Mouse (Mus musculus) cerebellum, postnatal 10 days (tissue): ENCODE results near the gene Ankfy1.
"Not testable (repeated sequence)": the region's sequence is repeated elsewhere in the genome, so short reads cannot be mapped to it uniquely, and the experiment has no call there.

Experiments used
- DNase-seq, 2 experiments: peaks; one replicate each; pipeline ENCODE4 v3.0.0; 2021; ENCODE audit warnings: mixed read lengths in 2 of 2

Ankfy1 gene

DNA sequence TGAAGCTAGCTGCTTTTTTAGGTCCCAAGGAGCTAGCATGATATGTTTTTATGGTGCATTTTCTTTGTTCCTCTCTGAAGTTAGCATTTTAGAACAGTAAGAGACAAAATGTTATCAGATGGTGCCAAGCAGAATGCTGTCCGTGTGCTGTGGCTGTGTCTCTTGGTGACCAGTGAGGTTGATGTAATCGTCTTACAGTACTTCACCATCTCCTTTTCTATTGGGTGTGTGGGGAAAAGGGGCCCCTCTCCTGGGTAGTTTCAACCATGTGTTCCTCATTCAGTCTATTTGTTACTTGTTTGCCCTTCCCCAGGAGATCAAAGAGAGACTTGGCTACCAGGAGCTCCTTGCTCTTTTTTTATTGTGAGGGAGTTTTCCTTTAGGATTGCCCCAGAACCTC is 33.4 kb downstream of the Ankfy1 start:
- DNase-seq, result no peak

DNA sequence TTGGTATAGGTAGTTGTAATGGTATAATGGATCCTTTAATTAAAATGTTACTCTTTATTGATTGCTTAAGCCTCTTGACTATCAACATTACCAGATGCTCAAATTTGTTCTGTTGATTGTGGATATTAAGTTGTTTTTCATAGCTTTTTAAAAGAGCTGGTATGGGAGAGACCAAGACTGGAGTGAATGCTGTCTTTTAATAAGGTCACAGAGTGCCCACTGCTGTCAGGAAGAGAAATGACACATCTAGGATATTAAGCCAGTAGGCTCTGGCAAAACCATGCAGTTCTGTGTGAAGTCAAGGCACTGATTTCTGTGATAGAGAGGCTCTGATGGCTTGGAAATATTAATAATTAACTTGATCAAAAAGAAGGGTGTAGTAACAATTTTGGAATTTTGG is 34.1 kb downstream of the Ankfy1 start:
- peak; percentile 51 to 56 for DNase-seq

DNA sequence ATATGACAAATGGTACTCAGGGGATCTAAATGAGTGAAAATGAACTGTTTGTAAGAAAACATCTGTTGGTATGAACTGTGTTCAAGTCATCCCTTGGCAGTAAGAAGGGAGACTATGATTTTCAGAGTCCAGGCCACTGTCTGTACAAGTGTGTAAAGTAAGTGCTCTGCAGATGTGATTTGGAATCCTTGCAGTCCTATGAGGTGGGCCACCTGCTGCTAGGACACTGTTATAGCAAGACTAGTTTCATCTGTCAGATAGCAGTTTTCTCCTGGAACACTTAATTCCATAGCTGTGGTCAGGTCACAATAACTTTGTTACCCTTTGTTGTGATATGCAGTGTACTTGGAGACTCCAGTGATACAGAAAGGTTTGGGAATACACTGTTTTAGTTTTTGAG is 36.2 kb downstream of the Ankfy1 start:
- DNase-seq, result no peak

DNA sequence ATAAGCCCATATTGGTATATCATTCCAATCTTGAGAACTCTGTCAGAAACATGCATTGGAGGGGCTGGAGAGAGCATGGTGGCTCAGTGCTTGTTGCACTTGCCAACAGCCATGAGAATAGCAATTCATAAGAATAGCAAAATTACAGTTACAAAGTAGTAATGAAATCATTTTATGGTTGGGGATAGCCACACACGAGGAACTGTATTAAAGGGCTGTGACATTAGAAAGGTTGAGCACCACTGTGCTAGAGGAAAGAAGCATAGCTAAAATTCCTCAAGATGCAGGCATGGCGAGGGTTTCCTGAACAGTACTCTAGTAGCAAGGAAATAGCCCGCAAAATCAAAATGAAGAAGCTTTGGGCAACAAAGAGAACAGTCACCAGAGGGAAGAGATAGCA is 43.9 kb downstream of the Ankfy1 start:
- DNase-seq, result no peak

DNA sequence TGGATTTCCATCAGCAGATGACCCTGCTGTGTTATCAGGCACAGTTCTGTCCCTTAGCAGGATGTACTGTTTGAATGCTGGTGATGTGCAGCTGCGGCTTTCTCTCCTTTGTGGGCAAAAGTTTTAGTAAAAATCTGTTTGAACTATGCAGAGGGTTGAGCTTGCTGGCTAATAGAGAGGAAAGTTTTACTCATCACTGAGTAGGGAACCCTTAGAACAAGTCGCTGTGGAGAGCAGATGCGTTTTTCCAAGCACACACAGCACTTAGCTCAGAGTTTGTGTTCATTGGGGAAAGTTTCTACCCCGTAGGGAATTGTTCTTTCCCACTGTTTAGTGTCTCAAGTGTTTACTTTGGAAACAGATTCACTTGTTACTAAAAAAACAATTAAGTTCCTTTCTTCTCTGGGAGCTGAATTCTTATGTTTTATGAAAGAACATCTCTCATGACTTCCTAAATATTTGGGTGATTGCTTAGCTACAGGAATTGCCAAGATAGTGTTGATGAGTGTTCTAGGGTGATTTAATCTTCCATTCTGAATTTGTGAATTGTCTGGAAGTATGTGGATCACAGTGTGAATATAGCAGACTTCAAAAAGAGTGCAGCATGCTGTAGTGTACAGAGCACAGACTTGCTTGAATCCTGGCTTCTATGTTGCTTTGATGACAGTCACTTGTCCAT is 45.2 kb downstream of the Ankfy1 start:
- no peak for DNase-seq

DNA sequence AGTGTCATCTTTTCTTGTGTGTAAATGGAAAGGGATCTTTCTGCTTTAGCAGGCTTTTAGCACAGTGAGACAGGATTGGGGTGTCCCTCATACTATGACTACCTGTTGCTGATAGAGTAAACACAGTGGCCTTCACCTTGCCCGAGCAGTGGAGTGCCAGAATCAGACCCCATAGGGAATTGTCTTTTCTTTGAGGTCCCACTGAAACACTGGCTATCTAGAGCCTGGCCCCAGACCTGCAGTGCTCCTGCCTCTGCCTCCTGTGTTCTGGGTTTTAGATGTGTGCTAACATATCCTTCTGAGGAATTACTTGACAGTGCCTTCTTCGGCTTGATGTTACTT is 45.7 kb downstream of the Ankfy1 start:
- DNase-seq, result no peak

DNA sequence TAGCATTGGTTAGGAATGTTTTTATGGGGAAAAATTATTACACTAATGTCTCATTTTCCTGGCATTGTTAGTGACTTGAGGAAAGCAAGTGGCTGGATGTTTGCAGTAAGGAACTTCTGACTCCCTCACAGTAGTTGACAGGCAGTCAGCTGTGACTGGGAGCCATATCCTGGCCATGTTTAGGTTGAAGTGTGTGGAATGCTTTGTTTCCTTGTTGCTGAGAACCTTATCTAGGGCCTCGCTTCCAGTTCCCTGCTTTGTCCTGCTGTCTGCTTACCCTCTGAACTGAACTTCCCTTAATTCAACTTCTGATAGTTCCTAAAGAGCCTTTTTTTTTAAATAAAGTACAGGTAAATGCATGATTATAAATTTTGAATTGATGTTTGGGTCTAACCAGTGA is 46.5 kb downstream of the Ankfy1 start:
- DNase-seq, result no peak

DNA sequence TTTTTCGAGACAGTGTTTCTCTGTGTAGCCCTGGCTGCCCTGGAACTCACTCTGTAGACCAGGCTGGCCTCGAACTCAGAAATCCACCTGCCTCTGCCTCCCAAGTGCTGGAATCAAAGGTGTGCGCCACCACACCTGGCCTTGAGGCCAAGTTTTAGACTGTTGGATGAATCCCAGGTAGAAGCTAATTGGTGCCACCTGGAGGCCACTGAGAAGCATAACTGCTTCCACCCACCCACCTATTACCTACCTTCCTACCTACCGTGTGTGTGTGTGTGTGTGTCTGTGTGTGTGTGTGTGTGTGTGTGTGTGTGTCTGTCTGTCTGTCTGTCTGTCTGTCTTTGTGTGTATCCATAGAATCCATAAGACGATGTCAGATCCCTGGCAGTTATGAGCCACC is 47.7 kb downstream of the Ankfy1 start:
- peak; percentile 21 to 34 for DNase-seq

DNA sequence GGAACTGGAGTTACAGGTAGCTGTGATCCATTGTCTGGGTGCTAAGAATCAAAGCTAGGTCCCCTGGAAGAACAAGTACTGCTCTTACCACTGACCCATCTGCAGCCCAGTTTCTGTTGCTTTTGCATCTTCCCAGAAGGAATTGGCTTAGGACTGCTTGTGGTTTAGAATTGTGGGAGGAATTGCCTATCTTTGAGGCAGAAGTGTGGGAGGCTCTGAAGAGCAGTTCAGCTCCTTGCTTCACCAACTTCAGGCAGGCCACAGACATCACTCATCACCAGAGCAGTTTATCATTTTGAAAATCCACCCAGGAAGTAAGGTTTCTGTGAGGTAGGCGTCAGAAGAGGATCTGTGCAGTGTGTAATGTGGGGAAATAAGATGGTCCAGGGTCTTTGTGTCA is 49.2 kb downstream of the Ankfy1 start:
- DNase-seq, result no peak

DNA sequence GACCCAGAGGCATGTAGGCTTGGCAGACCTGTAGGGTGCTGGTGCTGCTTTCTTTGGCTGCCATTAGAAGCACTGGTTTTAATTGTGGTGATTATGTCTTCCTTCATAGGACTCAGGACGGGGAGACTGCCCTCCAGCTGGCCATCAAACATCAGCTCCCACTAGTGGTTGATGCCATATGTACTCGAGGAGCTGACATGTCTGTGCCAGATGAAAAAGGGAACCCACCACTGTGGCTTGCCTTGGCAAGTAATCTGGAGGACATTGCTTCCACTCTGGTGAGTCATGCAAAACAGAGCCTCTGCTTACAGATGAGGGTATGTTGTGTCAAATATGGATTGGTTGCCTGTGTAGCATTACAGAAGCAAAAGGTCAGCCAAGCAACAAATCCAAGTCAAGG is 62.1 kb downstream of the Ankfy1 start:
- DNase-seq, result no peak

DNA sequence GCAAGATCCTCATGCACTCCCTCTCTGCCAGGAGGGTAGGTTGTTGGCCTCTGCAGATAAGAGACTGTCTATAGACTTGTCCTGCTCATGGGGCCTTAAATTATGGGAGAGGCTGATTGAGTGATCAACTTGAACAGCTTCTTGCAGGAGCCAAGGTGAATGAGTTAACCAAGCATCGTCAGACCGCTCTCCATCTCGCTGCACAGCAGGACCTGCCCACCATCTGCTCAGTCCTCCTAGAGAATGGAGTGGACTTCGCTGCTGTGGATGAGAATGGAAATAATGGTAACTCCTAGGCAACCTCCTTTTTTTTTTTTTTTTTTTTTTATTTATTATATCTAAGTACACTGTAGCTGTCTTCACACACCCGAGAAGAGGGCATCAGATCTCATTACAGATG is 68.5 kb downstream of the Ankfy1 start:
- DNase-seq, result peak; percentile 53 to 61

DNA sequence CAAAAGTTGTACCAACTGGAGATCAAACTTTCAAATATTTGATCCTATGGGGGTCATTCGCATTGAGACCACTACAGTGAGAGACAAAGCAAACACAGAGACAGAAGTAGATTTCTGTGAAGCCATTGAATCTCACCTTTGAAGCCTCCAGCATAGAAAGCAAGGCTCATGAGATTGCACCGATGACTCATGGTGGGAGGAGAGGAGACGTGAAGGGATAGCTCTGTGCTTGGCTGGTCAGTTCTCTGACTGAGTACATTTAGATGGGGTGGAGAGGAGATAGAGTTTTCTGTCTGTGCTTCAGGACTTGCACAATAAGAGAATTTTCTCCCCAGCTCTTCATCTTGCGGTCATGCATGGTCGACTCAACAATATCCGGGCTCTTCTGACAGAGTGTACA is 69.8 kb downstream of the Ankfy1 start:
- DNase-seq, result no peak

DNA sequence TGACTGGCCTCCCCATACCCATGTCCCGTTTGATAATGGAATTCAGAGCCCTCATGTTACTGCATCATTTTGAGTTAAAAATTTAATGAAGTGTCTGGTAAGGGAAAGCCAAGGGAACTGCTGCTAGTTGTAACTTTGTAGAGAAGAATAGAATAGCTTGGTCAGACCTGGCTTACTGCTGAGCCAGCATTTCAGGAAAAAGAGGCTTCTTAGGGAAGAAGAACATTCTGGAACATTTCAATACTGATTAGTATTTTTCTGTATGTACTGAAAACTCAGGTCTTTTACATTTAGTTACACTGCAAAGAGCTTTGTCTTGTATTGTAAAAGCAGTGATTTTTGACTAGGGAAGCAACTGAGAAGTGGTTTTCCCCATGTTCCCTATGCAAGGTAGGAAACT is 71.0 kb downstream of the Ankfy1 start:
- DNase-seq, result no peak

DNA sequence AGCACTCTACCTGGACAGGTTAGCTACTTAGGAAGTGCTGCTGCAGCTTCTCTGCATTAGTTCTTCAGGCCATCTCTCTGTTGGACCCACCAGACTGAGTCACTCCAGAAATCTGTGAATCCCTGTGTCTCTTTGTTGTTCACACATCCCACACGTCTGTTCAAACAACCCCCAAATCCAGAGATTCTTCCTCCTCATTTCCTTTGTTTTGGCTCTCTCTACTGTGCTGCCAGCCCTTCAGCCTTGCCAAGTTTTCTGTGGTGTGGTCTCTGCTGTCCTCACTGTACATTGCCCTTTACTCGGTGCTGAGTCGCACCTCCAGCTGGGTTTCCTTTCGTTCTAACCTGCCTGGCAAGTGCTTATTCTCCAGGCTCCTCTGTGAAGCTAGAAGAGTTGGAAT is 74.5 kb downstream of the Ankfy1 start:
- DNase-seq, result no peak

DNA sequence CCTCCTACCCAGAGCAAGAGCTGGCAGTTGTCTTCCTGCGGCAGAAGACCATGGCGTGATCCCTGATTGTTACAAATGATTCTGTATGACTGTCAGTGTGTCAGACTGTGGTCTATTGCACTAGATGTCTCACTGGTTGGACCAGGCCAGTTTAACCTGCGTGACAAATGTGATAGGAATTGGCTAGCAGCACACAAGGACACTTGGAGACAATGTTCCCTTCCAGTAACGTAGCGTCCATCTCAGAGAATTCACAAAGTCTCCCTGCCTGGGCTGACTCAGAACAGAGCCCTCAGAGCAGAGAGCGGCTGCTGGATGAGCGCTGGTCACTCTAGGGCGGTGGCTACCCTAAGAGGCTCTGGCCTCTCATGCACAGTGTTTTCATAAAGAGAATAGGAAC is 77.9 kb downstream of the Ankfy1 start:
- no peak for DNase-seq

DNA sequence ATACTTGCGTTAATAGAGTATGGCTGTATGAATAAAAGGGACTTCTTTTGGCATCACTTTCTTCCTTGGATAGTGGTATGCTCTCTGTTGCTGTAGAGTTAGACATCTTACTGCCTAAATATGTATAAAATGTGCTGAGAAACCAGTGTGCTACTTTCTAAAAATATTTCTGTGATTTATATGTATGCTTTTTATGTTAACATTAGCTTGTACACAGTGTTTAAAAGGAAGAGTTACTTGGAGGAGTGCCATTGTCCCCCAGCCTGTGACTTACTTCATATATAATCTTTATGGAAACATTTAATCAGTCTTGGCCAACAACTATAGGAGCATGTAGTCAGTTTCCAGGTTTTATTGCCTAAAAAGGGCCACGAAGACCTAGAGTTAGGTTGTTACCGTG is 79.3 kb downstream of the Ankfy1 start:
- DNase-seq, result no peak

DNA sequence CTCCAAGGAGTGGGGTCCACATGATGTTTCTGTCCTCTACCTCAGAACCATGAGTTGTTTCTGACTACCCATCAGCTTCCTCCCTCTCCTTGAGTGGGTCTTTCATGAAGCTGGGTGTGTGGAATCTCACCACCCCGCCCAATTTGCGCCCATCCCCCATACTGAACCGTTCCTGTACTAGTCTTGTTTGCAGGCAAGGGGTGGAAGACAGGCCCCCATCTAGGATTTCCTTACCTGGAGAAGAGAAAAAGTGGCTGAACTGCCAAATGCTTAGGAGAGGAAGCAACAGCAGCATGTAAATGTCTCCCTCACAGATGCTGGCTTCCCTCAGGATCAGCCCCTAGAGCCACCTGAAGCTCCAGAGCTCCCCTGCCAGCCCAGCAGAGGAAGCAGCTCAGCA is 80.5 kb downstream of the Ankfy1 start:
- no peak for DNase-seq

DNA sequence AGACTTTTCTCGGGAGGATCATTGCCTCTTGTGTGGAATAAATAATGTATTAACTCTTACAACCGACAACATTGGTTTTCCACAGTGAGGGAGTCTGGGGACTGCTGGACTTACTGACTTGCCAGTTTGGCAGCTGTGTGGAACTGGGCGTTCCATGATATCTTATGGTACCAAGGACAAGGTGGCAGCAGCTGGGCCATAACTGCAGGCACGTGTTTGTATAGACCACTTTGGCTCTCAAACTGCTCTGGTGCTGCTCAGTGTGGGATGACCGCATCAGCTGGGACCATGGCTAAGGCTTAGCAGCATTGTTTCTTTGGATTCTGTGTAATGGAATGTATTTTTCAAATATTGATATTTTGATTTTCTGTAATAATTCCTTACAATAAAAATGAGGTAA is 81.0 kb downstream of the Ankfy1 start:
- no peak for DNase-seq

DNA sequence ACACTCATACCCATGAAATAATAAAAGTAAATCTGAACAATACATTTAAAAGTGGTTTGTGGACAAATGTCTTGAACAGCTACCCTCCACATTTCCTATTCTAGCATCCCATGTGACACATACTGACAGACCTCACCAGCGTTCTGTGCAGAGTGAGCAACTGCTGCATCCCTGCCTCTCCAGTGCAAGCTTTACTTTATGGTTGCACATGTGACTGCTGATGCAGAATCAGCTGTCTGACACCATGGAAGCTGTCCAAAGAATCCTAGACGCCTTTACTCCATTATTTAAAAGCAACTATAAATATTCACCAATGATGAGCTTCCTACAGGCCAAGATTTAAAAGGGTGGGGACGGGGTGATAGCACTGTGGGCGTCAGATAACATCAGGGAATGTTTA is 81.7 kb downstream of the Ankfy1 start:
- no peak for DNase-seq

DNA sequence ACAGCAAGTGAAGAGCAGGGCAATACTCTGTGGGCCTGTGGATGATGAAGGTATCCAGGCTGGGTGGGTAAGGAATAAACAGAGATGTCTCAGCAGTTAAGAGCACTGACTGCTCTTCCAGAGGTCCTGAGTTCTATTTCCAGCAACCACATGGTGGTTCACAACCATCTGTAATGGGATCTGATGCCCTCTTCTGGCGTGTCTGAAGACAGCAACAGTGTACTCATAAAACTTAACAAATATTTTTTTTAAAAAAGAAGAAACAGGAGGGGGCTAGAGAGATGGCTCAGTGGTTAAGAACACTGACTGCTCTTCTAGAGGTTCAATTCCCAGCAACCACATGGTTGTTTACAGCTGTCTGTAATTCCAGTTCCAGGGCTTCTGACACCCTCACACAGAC is 82.8 kb downstream of the Ankfy1 start:
- DNase-seq, result not testable (repeated sequence)

DNA sequence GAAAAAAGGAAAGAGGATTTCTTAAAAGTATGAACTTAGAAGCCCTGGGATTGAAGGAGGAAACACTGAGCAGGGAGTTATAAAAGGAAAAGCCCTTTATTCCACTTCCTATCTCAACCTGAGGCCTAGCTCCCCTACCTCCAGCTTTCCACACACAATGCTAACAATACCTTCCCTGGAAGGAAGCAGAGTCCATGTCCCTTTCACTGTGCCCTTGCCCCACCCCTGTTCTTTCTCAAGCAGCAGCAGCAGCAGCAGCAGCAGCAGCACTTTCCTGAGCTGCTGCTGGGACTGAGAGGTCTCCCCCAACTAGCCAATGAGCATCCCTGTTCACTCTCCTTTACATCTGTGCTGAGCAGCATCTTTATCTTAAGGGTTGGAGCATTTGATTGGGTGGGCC is 89.2 kb downstream of the Ankfy1 start:
- no peak for DNase-seq

DNA sequence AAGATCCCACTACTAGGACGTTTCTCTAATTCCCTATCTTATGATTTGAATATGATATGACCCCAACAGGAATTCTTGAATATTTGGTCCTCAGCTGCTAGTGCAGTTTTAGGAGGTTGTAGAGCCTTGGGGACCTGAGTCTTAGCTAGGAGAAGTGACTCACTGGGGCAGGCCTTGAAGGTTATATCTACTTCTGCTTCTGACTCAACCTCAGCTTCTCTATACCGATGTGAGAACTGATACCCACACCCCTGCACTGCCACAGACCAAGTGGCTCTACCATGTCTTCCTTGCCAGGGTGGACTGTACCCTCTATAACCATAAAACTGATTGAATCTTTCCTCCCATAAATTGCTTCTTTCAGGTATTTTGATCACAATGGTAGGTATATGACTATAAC is 92.3 kb downstream of the Ankfy1 start:
- no peak for DNase-seq

DNA sequence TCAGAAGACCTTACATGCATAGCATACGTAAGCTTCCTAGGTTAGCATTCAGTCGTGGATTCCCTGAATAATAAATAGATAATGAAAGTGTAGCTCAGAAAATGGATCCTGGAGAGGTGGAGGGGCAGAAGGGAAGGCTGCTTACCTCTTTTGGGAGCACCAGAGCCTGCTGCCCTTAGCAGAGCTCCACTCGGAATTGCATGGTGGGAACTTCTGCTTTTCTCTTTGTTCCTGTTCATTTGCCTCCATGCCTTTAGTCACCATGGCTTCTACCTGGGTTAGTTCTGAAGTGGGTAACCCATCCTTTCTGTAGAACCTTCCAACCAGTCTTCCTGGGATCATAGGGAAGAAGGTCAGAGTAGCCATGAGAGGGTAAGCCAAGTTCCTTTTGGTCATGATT is 92.7 kb downstream of the Ankfy1 start:
- no peak for DNase-seq

DNA sequence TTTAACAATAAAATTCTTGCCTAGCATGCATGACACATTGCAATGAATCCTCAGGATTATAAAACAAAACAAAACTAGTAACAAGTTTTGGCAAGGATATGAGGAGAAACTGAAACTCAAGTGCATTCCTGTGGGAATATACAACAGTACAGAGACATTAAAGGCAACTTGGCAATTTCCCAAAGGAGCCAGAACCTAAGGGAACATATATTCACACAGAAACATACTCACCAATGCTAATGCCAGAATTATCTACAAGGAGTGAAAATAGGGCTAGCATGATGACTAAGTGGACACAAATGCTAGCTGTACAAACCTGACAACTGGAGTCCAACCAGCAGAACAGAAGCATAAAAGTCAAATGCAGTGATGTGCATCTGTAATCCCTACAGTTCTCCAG is 102.2 kb downstream of the Ankfy1 start:
- no peak for DNase-seq

DNA sequence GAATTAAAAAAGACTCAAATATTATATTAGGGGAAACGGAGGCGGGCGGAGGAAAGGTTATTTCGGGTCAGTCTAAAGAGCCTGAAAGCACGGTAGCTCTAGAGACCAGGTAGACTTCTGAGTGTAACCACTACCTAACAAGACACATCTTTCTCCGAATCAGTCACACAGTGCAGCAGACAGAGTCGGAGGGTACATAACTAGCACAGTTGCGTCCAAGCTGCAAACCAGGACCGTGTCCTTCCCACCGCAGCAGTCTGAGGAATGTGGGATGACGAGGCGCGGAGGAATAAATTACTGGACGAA is 105.3 kb downstream of the Ankfy1 start:
- no peak for DNase-seq
